Mouse (Mus musculus): ENCODE data around the gene Wdr5. TPM values are rescaled to one million over a fixed set of nuclear protein-coding genes. Genes with fewer than 3 reads are reported as not detected.
A peak's percentile ranks its signal among the peaks of the same experiment; 100 is the strongest.

Gene Wdr5
- polyA plus RNA-seq, 1 experiment from 2014 or later: 50.2 TPM

DNA sequence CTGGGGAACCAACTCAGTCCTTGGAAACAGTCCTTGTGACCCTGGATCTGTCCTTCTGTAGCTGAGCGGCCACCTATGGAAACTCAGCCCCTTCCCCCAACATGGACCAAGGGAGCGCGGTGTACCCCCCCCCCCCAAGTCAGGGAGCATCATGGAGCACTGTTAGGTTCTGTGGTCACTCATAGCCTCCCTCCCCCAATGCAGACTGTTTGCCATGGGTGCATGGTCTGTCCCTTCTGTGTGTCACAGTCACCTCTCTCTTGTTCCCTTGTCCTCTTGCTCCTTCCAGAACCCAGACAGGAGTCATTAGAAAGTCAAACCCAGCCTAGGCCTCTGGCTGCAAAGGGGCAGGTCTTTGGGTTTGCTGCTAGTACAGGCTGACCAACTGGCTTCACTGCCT is 46.9 kb downstream of the Wdr5 start:
- no peaks in the 10 kb centered on the region for H3K9me3 ChIP-seq
- no peaks in the 10 kb centered on the region for H3K36me3 ChIP-seq
- ATAC-seq: no peak
- H3K27me3 ChIP-seq (replicated peaks): no peaks in the 10 kb centered on the region
- no peak overlapping the region for H3K4me3 ChIP-seq (replicated peaks)
- 100% methylated on average over 3 of the region's 3 CpGs for WGBS
- H3K9ac ChIP-seq: no peak overlapping the region
- peaks cover 6% of the 10 kb centered on the region; the same call in 1 of the 2 replicates for H3K4me1 ChIP-seq (replicated peaks)
- H3K27ac ChIP-seq: 0 out of 2 replicates have a peak overlapping the region, but pooled peaks have one; percentile 22
- H3K4me2 ChIP-seq (replicated peaks): no peak overlapping the region

DNA sequence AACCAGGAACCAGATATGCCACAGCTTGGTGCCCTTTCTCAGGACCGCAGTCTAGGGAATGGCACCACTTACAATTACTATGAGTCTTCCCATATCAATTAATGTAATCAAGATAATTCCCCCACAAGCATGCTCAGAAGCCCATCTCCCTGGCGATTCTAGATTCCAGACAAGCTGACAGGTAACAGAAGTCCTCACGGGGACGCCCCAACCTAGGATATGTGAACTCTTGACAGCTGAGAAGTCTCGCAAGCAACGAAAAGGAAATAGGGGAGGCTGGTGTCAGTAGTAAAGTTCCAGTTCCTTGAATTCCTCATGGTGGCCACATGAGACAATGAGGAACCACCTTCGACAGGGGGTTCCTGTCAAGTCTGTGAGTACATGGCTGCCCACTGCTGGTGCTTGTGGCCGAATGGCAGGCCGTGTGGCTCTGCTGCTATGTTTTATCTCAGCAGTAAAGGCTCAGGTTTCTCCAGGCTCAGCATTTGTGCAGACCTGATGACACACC is 48.7 kb downstream of the Wdr5 start:
- Histone ChIP-seq H3K27ac (no peak overlapping the region), H3K4me2 (replicated peaks) (no peak overlapping the region), H3K9ac (no peak overlapping the region), H3K4me1 (replicated peaks) (peaks cover 6% of the 10 kb centered on the region), H3K9me3 (no peaks in the 10 kb centered on the region), H3K4me3 (replicated peaks) (no peak overlapping the region), H3K27me3 (replicated peaks) (no peaks in the 10 kb centered on the region), H3K36me3 (no peaks in the 10 kb centered on the region)
- WGBS: 70% methylated on average over 9 of the region's 9 CpGs
- no peak for ATAC-seq

DNA sequence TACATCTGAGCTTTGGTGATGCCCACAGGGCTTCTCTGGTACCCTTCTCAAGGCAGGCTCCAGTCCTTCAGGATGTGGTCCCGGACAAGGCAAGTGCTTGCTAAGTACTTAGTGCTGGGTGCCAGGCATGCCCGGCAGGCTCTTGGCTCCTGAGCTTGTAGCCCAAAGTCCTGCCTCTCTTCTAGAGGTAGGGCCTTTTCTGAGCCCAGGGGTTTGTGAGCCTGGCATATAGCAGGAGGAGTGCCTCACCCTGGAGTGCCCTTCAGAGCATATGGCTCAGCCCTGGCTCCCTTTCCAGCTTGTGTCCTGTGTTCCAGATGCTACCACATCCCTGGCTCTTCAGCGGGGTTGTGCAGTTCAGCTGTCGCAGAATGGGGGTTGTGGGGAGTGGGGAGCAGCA is 49.7 kb downstream of the Wdr5 start:
- ATAC-seq: no peak
- Histone ChIP-seq H3K27me3 (replicated peaks) (no peaks in the 10 kb centered on the region), H3K9ac (no peak overlapping the region), H3K4me3 (replicated peaks) (no peak overlapping the region), H3K4me2 (replicated peaks) (no peak overlapping the region), H3K9me3 (no peaks in the 10 kb centered on the region), H3K27ac (no peak overlapping the region), H3K36me3 (no peaks in the 10 kb centered on the region), H3K4me1 (replicated peaks) (peaks cover 10% of the 10 kb centered on the region)
- 89% methylated on average over 4 of the region's 4 CpGs for WGBS

DNA sequence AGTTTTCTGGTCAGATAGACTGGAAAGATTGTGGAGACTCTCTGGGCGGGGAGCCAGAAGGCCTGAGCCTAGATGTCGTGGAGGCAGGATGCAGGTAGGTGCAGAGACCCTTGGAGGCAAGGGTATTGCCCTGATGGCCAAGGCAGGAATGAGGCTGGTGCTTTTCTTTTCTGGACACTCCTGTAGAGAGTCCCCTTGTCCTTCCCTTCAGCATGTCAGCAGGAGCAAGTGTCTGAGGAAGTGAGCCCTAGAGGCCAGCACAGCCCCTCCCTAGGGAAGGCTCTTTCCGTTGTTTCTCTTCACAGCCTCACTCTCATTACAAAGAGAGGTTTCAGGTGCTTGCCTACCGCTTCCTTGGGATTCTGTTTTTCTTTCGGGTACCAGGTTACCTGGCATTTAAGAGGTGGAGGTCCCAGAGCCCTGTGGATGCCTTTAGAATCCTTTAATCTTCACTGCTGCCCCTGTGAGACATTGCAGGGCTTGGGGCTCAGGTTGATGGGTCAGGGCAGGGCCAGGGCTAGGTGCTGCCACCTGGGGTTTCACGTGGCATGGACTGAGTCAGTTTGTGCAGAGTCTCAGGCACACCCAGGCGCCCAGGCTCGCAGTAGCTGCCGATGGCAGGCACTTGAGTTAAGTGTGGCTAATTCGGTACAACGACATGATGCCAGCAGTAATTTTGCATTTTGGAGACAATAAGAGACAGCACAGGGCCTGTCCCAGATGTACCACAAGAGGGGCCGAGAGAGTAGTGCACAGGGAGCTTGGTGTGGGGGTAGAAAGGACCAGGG is 50.6 kb downstream of the Wdr5 start:
- H3K9me3 ChIP-seq: no peaks in the 10 kb centered on the region

DNA sequence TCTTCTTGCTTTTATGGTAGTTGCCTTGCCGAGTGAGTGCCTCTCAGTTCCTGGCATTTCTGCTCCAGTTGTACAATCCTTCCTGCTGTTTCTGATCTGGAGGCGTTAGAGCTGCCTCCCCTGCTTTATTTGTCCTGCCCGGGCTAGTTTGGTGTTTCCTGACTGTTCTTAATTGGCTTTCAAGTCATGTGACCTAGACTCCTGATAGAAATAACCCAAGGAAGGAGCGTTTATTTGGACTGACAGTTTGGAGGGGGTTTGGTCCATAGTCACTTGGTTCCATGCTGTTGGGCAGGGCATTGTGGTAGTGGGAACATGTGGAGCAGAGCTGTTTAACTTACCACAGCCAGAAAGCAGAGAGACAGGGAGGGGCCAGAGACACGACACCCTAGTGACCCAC is 55.9 kb downstream of the Wdr5 start:
- H3K36me3 ChIP-seq: no peaks in the 10 kb centered on the region
- no peak for ATAC-seq
- no peak overlapping the region for H3K9ac ChIP-seq
- 71% methylated on average over 5 of the region's 5 CpGs for WGBS
- H3K4me1 ChIP-seq (replicated peaks): peaks cover 21% of the 10 kb centered on the region
- no peaks in the 10 kb centered on the region for H3K27me3 ChIP-seq (replicated peaks)
- no peak overlapping the region for H3K27ac ChIP-seq
- H3K4me3 ChIP-seq (replicated peaks): no peak overlapping the region
- no peak overlapping the region for H3K4me2 ChIP-seq (replicated peaks)
- H3K9me3 ChIP-seq: no peaks in the 10 kb centered on the region

More for the DNA sequence above, 50.6 kb downstream of the Wdr5 start:
- Histone ChIP-seq H3K27ac (no peak overlapping the region), H3K4me3 (replicated peaks) (no peak overlapping the region), H3K4me2 (replicated peaks) (no peak overlapping the region), H3K36me3 (no peaks in the 10 kb centered on the region), H3K9ac (no peak overlapping the region), H3K27me3 (replicated peaks) (no peaks in the 10 kb centered on the region), H3K4me1 (replicated peaks) (peaks cover 10% of the 10 kb centered on the region)
- no peak for ATAC-seq
- 68% methylated on average over 12 of the region's 12 CpGs for WGBS

DNA sequence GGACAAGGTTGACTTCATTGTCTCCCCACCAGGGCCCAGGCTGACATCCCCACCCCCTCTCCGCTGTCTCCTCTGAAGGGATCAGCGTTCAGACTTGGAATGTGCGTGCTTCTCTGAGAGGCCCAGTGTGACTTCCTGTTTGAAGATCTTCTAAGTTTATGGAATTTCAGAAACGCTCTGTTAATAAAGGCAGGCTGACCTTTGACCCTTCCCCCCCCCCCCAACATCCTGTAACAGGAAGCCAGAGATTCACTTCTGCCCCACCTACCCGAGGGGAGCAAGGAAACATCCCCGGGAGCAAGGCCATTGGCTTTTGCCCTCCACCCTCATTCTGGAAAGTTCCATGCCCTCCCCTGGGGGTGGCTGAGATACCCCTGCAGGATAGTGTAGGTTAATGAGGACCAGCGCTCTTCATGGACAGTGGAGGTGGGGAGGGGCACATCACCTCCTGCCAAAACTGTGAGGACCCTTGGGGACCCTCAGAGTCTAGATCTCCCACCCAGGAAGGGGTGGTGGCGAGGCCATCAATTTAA is 57.4 kb downstream of the Wdr5 start:
- no peak overlapping the region for H3K4me2 ChIP-seq (replicated peaks)
- H3K9me3 ChIP-seq: no peaks in the 10 kb centered on the region
- no peaks in the 10 kb centered on the region for H3K36me3 ChIP-seq
- H3K27me3 ChIP-seq (replicated peaks): no peaks in the 10 kb centered on the region
- H3K4me3 ChIP-seq (replicated peaks): no peak overlapping the region
- no peak overlapping the region for H3K9ac ChIP-seq
- H3K4me1 ChIP-seq (replicated peaks): peaks cover 21% of the 10 kb centered on the region
- ATAC-seq: peak; percentile 67
- peak overlapping the region; percentile 68; the same call in 1 of the 2 replicates for H3K27ac ChIP-seq
- 30% methylated on average over 8 of the region's 8 CpGs for WGBS

DNA sequence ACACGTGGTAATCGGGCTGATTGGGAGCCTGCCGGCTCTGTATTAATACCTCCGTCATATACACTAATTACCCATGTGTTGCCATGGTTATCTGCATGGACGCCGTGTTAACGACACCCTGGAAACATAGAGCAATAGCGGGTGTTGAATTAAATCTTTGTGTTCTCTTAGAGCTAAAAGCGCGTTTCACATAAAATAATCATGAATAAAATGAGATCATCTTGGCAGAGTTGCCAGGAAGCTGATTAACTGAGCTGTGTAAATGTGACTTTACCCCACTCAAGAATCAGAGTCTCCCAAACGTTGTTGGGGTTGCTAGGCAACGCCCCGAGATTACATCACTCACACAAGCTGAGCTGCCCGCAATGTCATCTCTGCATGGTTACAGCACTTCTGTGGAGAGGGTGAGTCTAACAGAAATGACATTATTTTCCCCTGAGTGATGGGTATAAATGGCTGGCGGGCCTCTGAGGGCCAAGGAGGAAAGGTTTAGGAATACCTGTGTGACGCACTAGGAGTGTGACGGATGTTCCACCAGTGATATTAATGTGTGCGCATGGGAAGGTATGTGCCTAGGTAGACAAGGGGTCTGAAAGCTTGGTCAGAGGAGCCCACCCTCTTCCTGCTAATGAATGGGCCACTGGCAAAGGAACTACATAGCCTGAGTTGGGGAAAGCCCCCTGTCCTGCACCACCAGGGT is 58.1 kb downstream of the Wdr5 start:
- H3K27ac ChIP-seq: 0 out of 2 replicates have a peak overlapping the region, but pooled peaks have one; percentile 68
- H3K4me2 ChIP-seq (replicated peaks): no peak overlapping the region
- peak; percentile 78 for ATAC-seq
- H3K27me3 ChIP-seq (replicated peaks): no peaks in the 10 kb centered on the region
- H3K4me1 ChIP-seq (replicated peaks): peaks cover 21% of the 10 kb centered on the region
- no peaks in the 10 kb centered on the region for H3K36me3 ChIP-seq
- H3K4me3 ChIP-seq (replicated peaks): no peak overlapping the region
- H3K9me3 ChIP-seq: no peaks in the 10 kb centered on the region
- WGBS: 47% methylated on average over 18 of the region's 18 CpGs
- no peak overlapping the region for H3K9ac ChIP-seq

DNA sequence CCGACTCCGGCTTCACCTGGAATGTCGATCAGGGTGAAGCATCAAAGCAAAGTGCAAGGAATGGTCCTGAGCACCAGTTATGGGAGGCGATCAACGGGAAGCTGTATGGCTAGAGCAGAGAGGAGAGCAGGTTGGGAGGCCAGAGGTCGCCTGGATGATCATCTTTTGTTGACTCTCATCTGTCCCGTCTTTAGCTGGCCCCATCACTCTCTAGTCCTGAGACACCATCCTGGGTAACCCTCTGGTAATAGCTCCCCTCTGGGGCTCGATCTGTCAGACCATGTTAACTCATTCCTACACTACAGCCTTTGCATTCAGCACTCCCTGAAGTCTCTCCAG is 58.6 kb downstream of the Wdr5 start:
- H3K9me3 ChIP-seq: no peaks in the 10 kb centered on the region
- H3K27ac ChIP-seq: no peak overlapping the region
- peaks cover 21% of the 10 kb centered on the region for H3K4me1 ChIP-seq (replicated peaks)
- no peak overlapping the region for H3K9ac ChIP-seq
- H3K36me3 ChIP-seq: no peaks in the 10 kb centered on the region
- 69% methylated on average over 8 of the region's 8 CpGs for WGBS
- H3K27me3 ChIP-seq (replicated peaks): no peaks in the 10 kb centered on the region
- H3K4me2 ChIP-seq (replicated peaks): no peak overlapping the region
- no peak overlapping the region for H3K4me3 ChIP-seq (replicated peaks)
- no peak; the same call in 1 of the 2 replicates for ATAC-seq

DNA sequence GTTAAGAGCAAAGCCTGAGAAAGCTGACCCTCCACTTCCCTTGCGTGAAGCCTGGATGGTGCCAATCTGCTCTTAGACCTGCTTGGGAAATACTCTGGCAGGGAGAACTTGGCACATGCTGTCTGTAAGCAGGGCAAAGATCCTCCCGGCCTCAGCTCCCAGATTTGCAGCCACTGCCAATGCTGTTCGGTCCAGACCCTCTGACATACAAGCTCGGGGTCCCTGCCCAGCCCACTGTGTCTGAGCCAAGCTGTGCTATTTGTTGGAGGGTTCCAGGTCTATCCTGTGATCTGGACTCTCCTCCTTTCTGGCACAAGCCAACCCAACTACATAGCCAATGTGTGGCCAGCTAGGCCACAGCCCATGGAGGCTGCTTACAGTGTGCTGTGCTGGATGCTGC is 61.5 kb downstream of the Wdr5 start:
- 94% methylated on average over 4 of the region's 4 CpGs for WGBS
- no peaks in the 10 kb centered on the region for H3K27me3 ChIP-seq (replicated peaks)
- H3K4me1 ChIP-seq (replicated peaks): peaks cover 16% of the 10 kb centered on the region
- no peaks in the 10 kb centered on the region for H3K36me3 ChIP-seq
- no peaks in the 10 kb centered on the region for H3K9me3 ChIP-seq
- H3K4me3 ChIP-seq (replicated peaks): no peak overlapping the region
- no peak for ATAC-seq
- H3K9ac ChIP-seq: no peak overlapping the region
- H3K4me2 ChIP-seq (replicated peaks): no peak overlapping the region
- H3K27ac ChIP-seq: no peak overlapping the region

DNA sequence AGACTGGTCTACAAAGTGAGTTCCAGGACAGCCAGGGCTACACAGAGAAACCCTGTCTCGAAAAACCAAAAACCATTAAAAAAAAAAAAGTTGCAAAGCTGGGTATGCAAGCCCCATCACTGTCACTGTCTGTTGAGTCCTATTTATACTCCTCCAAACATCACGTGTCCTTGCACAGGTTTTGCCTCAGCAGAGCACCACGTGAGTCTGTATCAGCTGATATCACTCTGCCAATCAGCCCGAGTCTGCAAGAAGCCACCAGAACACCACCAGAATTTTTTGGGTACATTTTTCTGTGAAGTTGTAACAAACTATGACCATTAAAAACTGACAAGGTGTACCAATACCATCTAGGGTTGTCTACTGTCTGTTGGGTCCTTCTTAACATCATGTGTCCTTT is 63.6 kb downstream of the Wdr5 start:
- H3K27me3 ChIP-seq (replicated peaks): no peaks in the 10 kb centered on the region
- H3K9ac ChIP-seq: no peak overlapping the region
- H3K4me3 ChIP-seq (replicated peaks): no peak overlapping the region
- no peak overlapping the region for H3K27ac ChIP-seq
- WGBS: 88% methylated on average over 4 of the region's 4 CpGs
- ATAC-seq: no peak
- 0 out of 2 replicates have a peak, but pooled peaks cover under 1% of the 10 kb centered on the region for H3K4me1 ChIP-seq (replicated peaks)
- H3K4me2 ChIP-seq (replicated peaks): no peak overlapping the region
- H3K9me3 ChIP-seq: no peaks in the 10 kb centered on the region
- H3K36me3 ChIP-seq: no peaks in the 10 kb centered on the region

DNA sequence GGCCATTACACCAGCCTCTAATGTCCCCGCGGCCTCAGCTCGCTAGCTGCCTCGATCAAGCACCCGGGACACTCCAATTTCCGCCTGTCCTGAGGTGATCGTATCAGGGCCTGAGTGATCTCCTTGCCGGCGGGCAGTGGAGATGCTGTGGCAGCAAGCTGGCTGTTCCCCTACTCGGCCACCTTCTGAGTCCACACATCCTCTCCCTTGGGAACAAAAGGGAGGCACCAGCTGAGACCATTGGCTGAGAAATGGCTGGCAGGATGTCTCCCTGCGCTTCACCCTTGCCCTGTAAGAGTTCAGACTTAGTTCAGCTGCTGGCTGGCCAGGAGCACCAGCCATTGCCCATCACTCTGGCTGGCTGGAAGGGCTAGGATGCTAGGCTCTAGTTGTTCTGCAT is 67.2 kb downstream of the Wdr5 start:
- no peak overlapping the region for H3K4me2 ChIP-seq (replicated peaks)
- no peaks in the 10 kb centered on the region for H3K9me3 ChIP-seq
- H3K27ac ChIP-seq: no peak overlapping the region
- no peaks in the 10 kb centered on the region for H3K36me3 ChIP-seq
- ATAC-seq: no peak
- no peak overlapping the region for H3K4me3 ChIP-seq (replicated peaks)
- no peaks in the 10 kb centered on the region for H3K27me3 ChIP-seq (replicated peaks)
- H3K9ac ChIP-seq: no peak overlapping the region
- H3K4me1 ChIP-seq (replicated peaks): no peaks in the 10 kb centered on the region
- WGBS: 56% methylated on average over 11 of the region's 11 CpGs

DNA sequence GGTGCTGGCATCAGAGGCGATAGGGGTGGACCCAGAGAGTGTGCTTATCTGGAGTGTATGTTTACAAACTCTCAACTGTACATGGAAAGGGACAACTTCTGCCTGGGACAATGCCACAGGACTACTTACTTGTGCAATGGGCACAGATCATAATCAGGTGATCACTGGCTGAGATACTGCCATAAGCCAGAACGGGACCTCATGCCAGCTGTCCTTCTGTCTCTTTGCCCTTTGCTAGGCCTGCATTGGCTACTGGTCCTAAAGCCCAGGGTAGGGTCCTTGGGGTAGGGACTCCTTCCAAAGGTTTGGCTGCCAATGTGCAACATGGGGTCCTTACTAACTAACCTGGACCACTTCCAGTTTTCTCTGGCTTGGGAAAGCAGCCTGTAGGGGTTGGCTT is 68.1 kb downstream of the Wdr5 start:
- Histone ChIP-seq H3K27ac (no peak overlapping the region), H3K9ac (no peak overlapping the region), H3K4me1 (replicated peaks) (no peaks in the 10 kb centered on the region), H3K36me3 (no peaks in the 10 kb centered on the region), H3K27me3 (replicated peaks) (no peaks in the 10 kb centered on the region), H3K9me3 (no peaks in the 10 kb centered on the region), H3K4me3 (replicated peaks) (no peak overlapping the region), H3K4me2 (replicated peaks) (no peak overlapping the region)
- 84% methylated on average over 2 of the region's 2 CpGs for WGBS
- no peak for ATAC-seq
